9 mouse cellular contexts compared by ENCODE assay signal in the genomic region with DNA sequence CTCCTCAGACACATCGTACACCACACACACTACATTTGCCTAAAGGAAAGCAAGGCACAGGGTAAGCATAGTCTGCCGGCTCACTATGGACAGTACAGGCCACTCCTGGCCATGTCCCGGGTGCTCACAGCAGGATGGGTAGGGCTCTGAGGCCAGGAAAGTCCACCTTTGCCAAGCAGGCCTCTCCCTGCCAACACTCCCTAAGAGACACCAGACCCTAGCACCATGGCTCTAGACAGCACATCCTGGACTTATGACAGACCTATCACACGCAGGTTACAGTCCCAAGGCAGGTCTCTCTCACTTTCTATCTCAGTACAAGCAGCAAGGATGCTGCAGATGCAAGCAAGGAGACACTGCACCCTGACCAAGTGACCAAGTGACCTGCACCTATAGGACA. TPM values are rescaled to one million over a fixed set of nuclear protein-coding genes. Genes with fewer than 3 reads are reported as not detected.
A peak's percentile ranks its signal among the peaks of the same experiment; 100 is the strongest.
DNase-seq lines count a peak whose midpoint lies in the region; ATAC-seq and TF ChIP-seq lines count a peak whose summit lies in the region.
"Had no signal": no experiment of that assay in that cellular context is flagged by ENCODE, and none has a peak within 500 bp of the region (broad histone marks: within the 10 kb centered on the region; RNA-seq: fewer than 3 reads in every experiment).

No protein-coding gene starts in this region.

- peak overlapping the region; percentile 96 for H3K9ac ChIP-seq in heart, embryonic 14.5 days (ENCODE audit: low read length)
- peak overlapping the region; percentile 88 for H3K9ac ChIP-seq in hindbrain, embryonic 12.5 days
- peak overlapping the region; percentile 89; the same call in 1 of the 2 replicates for H3K9ac ChIP-seq in midbrain, embryonic 11.5 days (ENCODE audit: low read length)

- no peak for DNase-seq in heart, postnatal 14 days
- no peak for DNase-seq in midbrain, embryonic 11.5 days (ENCODE audit: low spot score, missing footprints)
- DNase-seq in gastrocnemius, postnatal 25 days: no peak
- DNase-seq in c-Kit-positive CD71-positive TER-119-positive erythroid progenitor cells, embryonic 14.5 days (ENCODE audit: low spot score): no peak
- DNase-seq: embryo, embryonic 11 days had no signal

- no peaks in the 10 kb centered on the region for H3K9me3 ChIP-seq in heart, embryonic 14.5 days (ENCODE audit: control insufficient read depth, low read length)
- no peaks in the 10 kb centered on the region for H3K9me3 ChIP-seq in hindbrain, embryonic 12.5 days (replicated peaks)
- no peaks in the 10 kb centered on the region for H3K9me3 ChIP-seq in midbrain, embryonic 11.5 days (ENCODE audit: control insufficient read depth, low read length)

- H3K27ac ChIP-seq in heart, embryonic 14.5 days (replicated peaks in 1 of 2; ENCODE audit: control insufficient read depth in 1 of 2, insufficient read depth in 1 of 2, low read depth in 2 of 2, low read length in 2 of 2): no peak overlapping the region
- H3K27ac ChIP-seq in bone marrow macrophage, adult 2 months (ENCODE audit: insufficient read depth, low read depth, low read length): no peak overlapping the region
- H3K27ac ChIP-seq in hindbrain, embryonic 12.5 days: no peak overlapping the region
- no peak overlapping the region for H3K27ac ChIP-seq in midbrain, embryonic 11.5 days (ENCODE audit: low read depth, low read length)

- ATAC-seq in heart, embryonic 14.5 days (ENCODE audit: insufficient number of reproducible peaks, insufficient read depth, low FRiP score, low read depth): no peak
- no peak for ATAC-seq in hindbrain, embryonic 12.5 days (ENCODE audit: low FRiP score)
- ATAC-seq in midbrain, embryonic 11.5 days (ENCODE audit: low FRiP score): no peak
- ATAC-seq in megakaryocyte progenitor cell, adult 5-6 weeks (replicated peaks; ENCODE audit: poor library complexity): no peak

- H3K27me3 ChIP-seq in heart, embryonic 14.5 days (ENCODE audit: control insufficient read depth, insufficient read depth, low read length): no peaks in the 10 kb centered on the region
- no peaks in the 10 kb centered on the region for H3K27me3 ChIP-seq in hindbrain, embryonic 12.5 days
- H3K27me3 ChIP-seq in midbrain, embryonic 11.5 days (ENCODE audit: control insufficient read depth, insufficient read depth, low read length): no peaks in the 10 kb centered on the region

- no peak for TF ChIP-seq POLR2A in bone marrow macrophage, adult 2 months (IDR thresholded peaks at IDR 0.05; ENCODE audit: borderline replicate concordance, low read depth, low read length)

- H3K4me1 ChIP-seq in heart, embryonic 14.5 days (ENCODE audit: control insufficient read depth in 2 of 2, insufficient read depth in 2 of 2, low read length in 2 of 2): peaks cover 5 to 15% of the 10 kb centered on the region in 2 experiments
- H3K4me1 ChIP-seq in bone marrow macrophage, adult 2 months (ENCODE audit: control insufficient read depth, insufficient read depth, low read length): peaks cover 10% of the 10 kb centered on the region
- peaks cover 26% of the 10 kb centered on the region for H3K4me1 ChIP-seq in hindbrain, embryonic 12.5 days
- peaks cover 8% of the 10 kb centered on the region for H3K4me1 ChIP-seq in midbrain, embryonic 11.5 days (ENCODE audit: control insufficient read depth, insufficient read depth, low read length)

- peak overlapping the region; percentile 76 to 91 for H3K4me3 ChIP-seq in heart, embryonic 14.5 days (ENCODE audit: control insufficient read depth in 1 of 2, insufficient read depth in 1 of 2, low read depth in 1 of 2, low read length in 2 of 2)
- H3K4me3 ChIP-seq in bone marrow macrophage, adult 2 months (ENCODE audit: insufficient read depth, low read length): peak overlapping the region; percentile 79
- peak overlapping the region; percentile 86 for H3K4me3 ChIP-seq in hindbrain, embryonic 12.5 days
- peak overlapping the region; percentile 90; the same call in 1 of the 2 replicates for H3K4me3 ChIP-seq in midbrain, embryonic 11.5 days (ENCODE audit: low read depth, low read length)

- H3K36me3 ChIP-seq in heart, embryonic 14.5 days (ENCODE audit: control insufficient read depth, insufficient read depth, low read length): peaks cover 54% of the 10 kb centered on the region
- H3K36me3 ChIP-seq in hindbrain, embryonic 12.5 days: peaks cover 63% of the 10 kb centered on the region
- peaks cover 27% of the 10 kb centered on the region for H3K36me3 ChIP-seq in midbrain, embryonic 11.5 days (ENCODE audit: control insufficient read depth, insufficient read depth, low read length)

- intact Hi-C loops in heart, postnatal 14 days (cut with DNase I): no loop called here

- 92% methylated on average over 4 of the region's 4 CpGs for WGBS in heart, embryonic 14.5 days
- 97% methylated on average over 4 of the region's 4 CpGs for WGBS in hindbrain, embryonic 12.5 days
- 97% methylated on average over 4 of the region's 4 CpGs for WGBS in midbrain, embryonic 11.5 days

- peak overlapping the region; percentile 88 for H3K4me2 ChIP-seq in heart, embryonic 14.5 days (ENCODE audit: low read length)
- H3K4me2 ChIP-seq in hindbrain, embryonic 12.5 days (replicated peaks): peak overlapping the region; percentile 88
- peak overlapping the region; percentile 94 for H3K4me2 ChIP-seq in midbrain, embryonic 11.5 days

- no peak for TF ChIP-seq CTCF in bone marrow macrophage, adult 2 months (IDR thresholded peaks at IDR 0.05; ENCODE audit: low read depth, low read length)

RNA-seq across cellular contexts. Expression of gene Rhot2, which starts 1.5 kb away (rescaled TPM):
- polyA plus RNA-seq in heart, embryonic 14.5 days (2014; fragmentation: Nextera tagmentation; extraction: Ambion mirVana): 11.5 and 12.7 TPM in 2 replicates
- 100 to 1,000 TPM; 103 to 105 TPM for total RNA-seq in heart, postnatal 14 days (2021)
- polyA plus RNA-seq in bone marrow macrophage, adult 2 months (2012; ENCODE audit: insufficient read depth, insufficient read length, missing spikeins): 30.8 and 35.1 TPM in 2 replicates
- polyA plus RNA-seq in hindbrain, embryonic 12.5 days (2016; fragmentation: Nextera tagmentation; extraction: Ambion mirVana): 18.5 and 19.4 TPM in 2 replicates
- polyA plus RNA-seq in midbrain, embryonic 11.5 days (2014; fragmentation: Nextera tagmentation; extraction: Ambion mirVana): 7.0 and 8.7 TPM in 2 replicates
- total RNA-seq in megakaryocyte progenitor cell, adult 5-6 weeks (2015): 15.1 and 17.0 TPM in 2 replicates
- total RNA-seq in megakaryocyte progenitor cell, adult 5-6 weeks (2017): 18.0 and 19.7 TPM in 2 replicates
- 10 to 100 TPM; 54.4 to 76.1 TPM for total RNA-seq in gastrocnemius, postnatal 25 days (2021)

RNA-seq across cellular contexts. Expression of gene Gm20683, which starts 1.6 kb away (rescaled TPM):
- 1.2 and 1.9 TPM in 2 replicates for polyA plus RNA-seq in heart, embryonic 14.5 days (2014; fragmentation: Nextera tagmentation; extraction: Ambion mirVana)
- 1 to 10 TPM; 2.9 to 3.0 TPM for total RNA-seq in heart, postnatal 14 days (2021)
- 1.5 TPM in 1 of 2 replicates, not detected in the other for polyA plus RNA-seq in bone marrow macrophage, adult 2 months (2012; ENCODE audit: insufficient read depth, insufficient read length, missing spikeins)
- 3.9 TPM in 2 replicates for polyA plus RNA-seq in hindbrain, embryonic 12.5 days (2016; fragmentation: Nextera tagmentation; extraction: Ambion mirVana)
- polyA plus RNA-seq in midbrain, embryonic 11.5 days (2014; fragmentation: Nextera tagmentation; extraction: Ambion mirVana): 0.63 and 1.2 TPM in 2 replicates
- total RNA-seq in megakaryocyte progenitor cell, adult 5-6 weeks (2015): 0.17 and 0.32 TPM in 2 replicates
- total RNA-seq in megakaryocyte progenitor cell, adult 5-6 weeks (2017): 0.54 and 0.78 TPM in 2 replicates
- total RNA-seq in gastrocnemius, postnatal 25 days (2021): 10 to 100 TPM; 13.8 to 16.5 TPM

RNA-seq across cellular contexts. Expression of gene Rhbdl1, which starts 6.0 kb away (rescaled TPM):
- 1.2 and 1.5 TPM in 2 replicates for polyA plus RNA-seq in heart, embryonic 14.5 days (2014; fragmentation: Nextera tagmentation; extraction: Ambion mirVana)
- total RNA-seq in heart, postnatal 14 days (2021): 1 to 10 TPM; 2.5 to 3.1 TPM
- 1.6 and 3.7 TPM in 2 replicates for polyA plus RNA-seq in bone marrow macrophage, adult 2 months (2012; ENCODE audit: insufficient read depth, insufficient read length, missing spikeins)
- 6.1 and 7.5 TPM in 2 replicates for polyA plus RNA-seq in hindbrain, embryonic 12.5 days (2016; fragmentation: Nextera tagmentation; extraction: Ambion mirVana)
- 2.3 and 3.2 TPM in 2 replicates for polyA plus RNA-seq in midbrain, embryonic 11.5 days (2014; fragmentation: Nextera tagmentation; extraction: Ambion mirVana)
- 1.0 and 1.1 TPM in 2 replicates for total RNA-seq in megakaryocyte progenitor cell, adult 5-6 weeks (2015)
- total RNA-seq in megakaryocyte progenitor cell, adult 5-6 weeks (2017): 2.5 TPM in 1 of 2 replicates, not detected in the other
- total RNA-seq in gastrocnemius, postnatal 25 days (2021): 10 to 100 TPM; 18.3 to 20.8 TPM

RNA-seq across cellular contexts. Expression of gene Stub1, which starts 9.9 kb away (rescaled TPM):
- 282 and 298 TPM in 2 replicates for polyA plus RNA-seq in heart, embryonic 14.5 days (2014; fragmentation: Nextera tagmentation; extraction: Ambion mirVana)
- 100 to 1,000 TPM; 106 to 109 TPM for total RNA-seq in heart, postnatal 14 days (2021)
- 84.9 and 89.7 TPM in 2 replicates for polyA plus RNA-seq in bone marrow macrophage, adult 2 months (2012; ENCODE audit: insufficient read depth, insufficient read length, missing spikeins)
- 271 and 291 TPM in 2 replicates for polyA plus RNA-seq in hindbrain, embryonic 12.5 days (2016; fragmentation: Nextera tagmentation; extraction: Ambion mirVana)
- polyA plus RNA-seq in midbrain, embryonic 11.5 days (2014; fragmentation: Nextera tagmentation; extraction: Ambion mirVana): 280 and 296 TPM in 2 replicates
- 66.5 and 73.4 TPM in 2 replicates for total RNA-seq in megakaryocyte progenitor cell, adult 5-6 weeks (2015)
- 99.5 and 106 TPM in 2 replicates for total RNA-seq in megakaryocyte progenitor cell, adult 5-6 weeks (2017)
- 10 to 100 TPM; 76.9 to 84.4 TPM for total RNA-seq in gastrocnemius, postnatal 25 days (2021)

RNA-seq across cellular contexts. Expression of gene Jmjd8, which starts 14.5 kb away (rescaled TPM):
- 28.8 and 30.0 TPM in 2 replicates for polyA plus RNA-seq in heart, embryonic 14.5 days (2014; fragmentation: Nextera tagmentation; extraction: Ambion mirVana)
- 10 to 100 TPM; 33.1 to 34.1 TPM for total RNA-seq in heart, postnatal 14 days (2021)
- polyA plus RNA-seq in bone marrow macrophage, adult 2 months (2012; ENCODE audit: insufficient read depth, insufficient read length, missing spikeins): 16.3 and 18.0 TPM in 2 replicates
- 64.0 and 64.7 TPM in 2 replicates for polyA plus RNA-seq in hindbrain, embryonic 12.5 days (2016; fragmentation: Nextera tagmentation; extraction: Ambion mirVana)
- 50.3 and 54.1 TPM in 2 replicates for polyA plus RNA-seq in midbrain, embryonic 11.5 days (2014; fragmentation: Nextera tagmentation; extraction: Ambion mirVana)
- total RNA-seq in megakaryocyte progenitor cell, adult 5-6 weeks (2015): 12.0 and 15.6 TPM in 2 replicates
- total RNA-seq in megakaryocyte progenitor cell, adult 5-6 weeks (2017): 19.5 and 22.8 TPM in 2 replicates
- 10 to 100 TPM; 14.3 to 18.9 TPM for total RNA-seq in gastrocnemius, postnatal 25 days (2021)
